Mouse (Mus musculus): ENCODE measurements around the gene Slc9a2.
"Not testable (repeated sequence)": the region's sequence is repeated elsewhere in the genome, so short reads cannot be mapped to it uniquely, and the experiment has no call there.

Gene Slc9a2

DNA sequence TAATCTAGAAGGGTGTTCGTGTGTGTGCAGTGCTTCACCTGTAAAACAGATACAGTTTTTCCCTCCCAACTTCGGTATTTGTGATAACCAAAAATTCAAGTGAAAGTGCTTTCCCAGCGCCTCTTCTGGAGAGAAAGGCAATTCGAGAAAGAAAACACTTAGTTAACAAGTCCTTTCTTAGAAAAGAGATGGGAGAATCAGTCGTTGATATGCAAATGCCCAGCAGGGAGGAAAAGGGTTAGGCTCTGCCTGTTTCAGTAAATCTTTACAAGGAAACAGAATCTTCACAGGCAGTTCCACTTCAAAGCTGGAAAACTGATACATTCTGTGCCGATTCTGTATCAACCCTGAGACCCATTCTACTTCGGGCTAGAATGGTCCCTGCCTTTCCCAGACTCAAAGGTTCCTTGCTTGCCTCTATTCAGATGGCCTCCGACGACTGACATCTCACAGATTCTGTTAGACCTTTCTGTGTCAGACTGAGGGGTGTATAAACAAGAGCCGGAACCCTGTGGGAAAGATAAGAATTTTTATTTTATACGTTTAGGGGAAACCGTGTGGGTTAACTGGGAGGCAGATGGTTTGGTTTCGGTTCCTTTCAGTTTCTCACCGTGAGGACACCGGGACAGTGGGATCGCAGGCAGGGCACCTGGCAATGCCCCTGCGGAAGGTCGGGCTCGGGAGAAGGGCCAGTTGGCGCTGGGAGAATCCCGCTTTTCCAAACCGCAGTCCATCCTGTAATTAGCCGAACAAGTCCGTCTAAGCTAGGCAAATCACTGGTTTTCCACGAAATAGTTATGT lies at the start of gene Slc9a2:
Slc9a2 (plus strand) TSS at position 508 of the 801 bp plus-strand sequence.
- DNase-seq (ENCODE audit: low read depth, low spot score) = no peak

DNA sequence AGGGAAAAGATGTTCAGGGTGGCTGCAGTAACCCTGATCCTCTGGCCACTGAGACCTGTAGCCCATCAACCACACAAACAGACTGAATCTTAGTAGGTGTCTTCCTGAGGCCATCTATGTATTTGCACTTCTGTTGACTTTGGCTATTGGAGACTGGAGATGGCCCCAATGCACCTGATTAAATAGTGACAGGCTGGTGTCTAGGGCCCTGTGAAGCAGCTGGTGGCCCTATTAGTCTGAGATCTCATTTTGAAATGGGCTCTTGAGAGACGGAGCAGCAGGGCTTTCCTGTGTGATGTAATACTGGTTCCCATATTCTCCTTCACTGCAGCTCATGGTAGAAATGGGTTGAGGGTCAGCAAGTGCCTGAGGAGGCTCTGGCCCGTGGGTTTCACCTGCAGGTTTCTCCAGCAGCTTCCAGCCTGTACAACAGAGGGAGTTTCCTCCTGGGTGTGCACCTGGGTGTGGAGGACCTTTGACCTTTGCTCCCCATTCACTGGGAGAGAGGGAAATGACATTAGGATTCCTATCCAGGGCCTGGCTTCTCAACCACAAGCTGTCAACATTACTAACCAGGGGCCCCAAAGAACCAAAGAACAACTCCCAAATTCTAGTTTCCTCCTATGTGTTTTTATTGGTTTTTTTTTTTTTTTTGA lies 47.8 kb upstream of the Slc9a2 start:
- DNase-seq (ENCODE audit: low read depth, low spot score) = no peak

DNA sequence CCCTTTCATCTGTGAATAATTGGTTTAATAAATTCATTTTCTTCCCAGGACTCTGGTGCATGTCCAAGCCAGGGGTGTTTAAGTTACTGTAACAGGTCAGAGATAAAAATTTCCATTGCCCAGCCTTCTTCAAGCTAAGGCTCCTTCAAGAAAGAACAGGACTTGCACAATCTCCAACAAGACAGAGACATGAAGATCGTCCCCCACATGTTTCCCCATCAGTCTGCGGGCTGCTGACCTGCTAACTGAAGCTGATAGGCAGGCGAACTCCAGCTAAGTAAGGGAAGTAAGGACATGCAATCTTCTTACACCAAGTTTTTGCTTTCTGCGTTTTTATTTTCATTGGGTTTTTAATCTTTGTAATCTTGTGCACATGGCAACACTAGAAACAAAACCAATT lies 45.8 kb upstream of the Slc9a2 start:
- no peak for DNase-seq (ENCODE audit: low read depth, low spot score)

DNA sequence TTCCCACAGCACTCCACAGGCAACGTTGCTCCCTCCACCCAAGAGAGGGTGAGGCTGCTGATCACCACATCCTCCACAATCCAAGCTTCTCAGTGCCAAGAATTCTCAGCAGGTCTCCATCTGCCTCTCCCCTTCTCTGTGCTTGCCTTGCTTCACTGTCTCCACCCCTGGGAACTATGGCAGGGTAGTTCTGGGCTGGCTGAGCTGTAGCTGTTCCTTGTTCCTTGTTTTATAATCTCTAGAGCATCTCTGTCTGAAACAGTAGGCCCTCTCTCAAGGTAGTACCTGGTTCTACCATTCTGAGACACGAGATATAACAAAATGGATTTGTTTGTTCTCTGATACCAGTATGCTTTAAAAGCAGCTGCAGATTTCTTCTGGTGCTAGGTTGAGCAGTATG lies 32.1 kb upstream of the Slc9a2 start:
- DNase-seq (ENCODE audit: low read depth, low spot score) = no peak

DNA sequence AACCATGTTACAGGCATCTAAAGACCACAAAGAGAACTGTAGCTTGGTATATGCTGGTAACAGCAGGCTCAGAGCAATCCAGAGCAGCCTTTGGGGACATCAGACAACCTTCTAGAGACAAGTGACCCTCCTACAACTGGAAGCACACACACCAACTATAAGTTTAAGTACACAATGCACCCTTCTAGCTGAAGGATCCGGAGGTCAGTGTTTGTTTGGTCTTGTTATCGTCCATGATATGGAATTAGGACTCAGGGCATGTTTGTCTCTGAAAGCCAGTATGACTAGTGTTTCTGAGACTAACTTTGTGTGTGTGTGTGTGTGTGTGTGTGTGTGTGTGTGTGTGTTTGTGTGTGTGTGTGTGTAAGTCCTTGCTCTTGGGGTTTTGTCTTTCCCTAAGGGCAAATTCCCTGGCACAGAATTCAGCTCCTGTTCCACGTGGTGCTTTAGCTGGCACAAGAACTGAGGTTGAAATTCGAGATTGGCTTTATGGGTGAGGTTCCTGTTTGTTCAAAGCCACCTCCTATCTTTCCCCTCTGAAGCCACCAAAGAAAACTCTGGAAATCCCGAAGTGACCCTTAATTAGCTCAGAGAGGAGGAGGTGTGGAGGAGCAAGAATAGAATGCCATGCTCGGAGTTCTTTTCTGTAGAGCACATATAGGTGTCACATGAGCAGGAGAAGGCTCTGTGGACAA lies 29.4 kb upstream of the Slc9a2 start:
- peak; percentile 45 for DNase-seq (ENCODE audit: low read depth, low spot score)

DNA sequence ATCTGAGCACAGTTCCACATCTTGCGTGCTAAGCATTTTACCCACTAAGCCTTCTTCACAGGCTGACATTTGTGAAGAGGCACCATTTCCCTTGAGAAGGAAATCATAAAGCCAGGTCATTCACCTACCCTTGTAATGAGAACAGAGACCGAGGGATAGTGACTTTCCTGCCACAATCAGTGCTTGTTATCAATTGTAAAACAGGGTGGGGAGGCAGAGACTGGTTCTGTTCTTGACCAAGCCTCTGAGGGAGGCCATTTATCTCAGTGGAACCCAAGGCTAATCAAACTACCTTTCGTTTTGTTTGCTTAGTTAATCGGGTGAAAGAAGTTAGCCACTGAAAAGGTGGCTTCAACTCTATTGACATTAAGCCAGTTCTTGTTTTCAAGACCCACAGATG lies 23.3 kb upstream of the Slc9a2 start:
- no peak for DNase-seq (ENCODE audit: low read depth, low spot score)

DNA sequence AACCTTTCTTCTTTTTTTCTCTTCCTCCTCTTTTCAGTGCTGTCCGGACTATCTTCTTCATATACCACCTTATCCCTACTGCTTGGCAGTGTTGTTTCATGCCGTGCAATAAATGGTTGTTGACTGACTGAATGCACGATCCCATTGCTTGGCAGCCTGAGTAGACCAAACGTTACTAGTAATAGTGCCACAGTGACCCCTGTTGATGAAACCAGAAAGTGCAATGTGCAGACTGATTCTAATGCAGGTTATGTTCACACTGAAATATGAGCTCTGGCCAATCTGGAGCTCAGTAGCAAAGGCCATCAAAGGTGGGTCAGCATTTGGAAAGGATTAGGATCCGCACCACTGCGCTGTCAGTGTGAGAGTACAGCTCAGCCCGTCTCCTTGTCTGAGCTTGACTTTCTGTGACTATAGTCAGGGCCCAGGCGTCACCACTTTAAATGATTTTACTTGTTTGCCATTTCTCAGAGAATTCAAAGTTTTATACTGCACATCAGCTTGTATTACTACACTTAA lies 22.3 kb upstream of the Slc9a2 start:
- peak; percentile 89 for DNase-seq (ENCODE audit: low read depth, low spot score)

DNA sequence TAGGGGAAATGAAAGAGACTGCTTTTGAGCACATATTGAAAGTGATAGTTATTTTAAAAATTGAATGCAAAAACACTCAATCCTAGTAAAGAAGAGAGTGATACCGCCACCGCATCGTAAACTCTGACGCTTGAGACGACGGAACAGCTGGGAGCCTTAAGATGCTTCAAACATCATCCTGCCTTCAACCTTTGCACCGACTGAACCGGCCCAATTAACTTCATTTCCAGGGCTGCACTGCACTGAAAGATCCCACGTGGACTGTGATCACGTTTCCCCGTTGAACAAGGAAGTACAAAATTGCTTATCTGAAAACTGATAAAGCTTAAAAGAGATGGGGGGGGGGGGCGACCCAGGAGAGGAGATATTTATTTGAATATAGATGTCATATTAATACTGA lies 21.4 kb upstream of the Slc9a2 start:
- no peak for DNase-seq (ENCODE audit: low read depth, low spot score)

DNA sequence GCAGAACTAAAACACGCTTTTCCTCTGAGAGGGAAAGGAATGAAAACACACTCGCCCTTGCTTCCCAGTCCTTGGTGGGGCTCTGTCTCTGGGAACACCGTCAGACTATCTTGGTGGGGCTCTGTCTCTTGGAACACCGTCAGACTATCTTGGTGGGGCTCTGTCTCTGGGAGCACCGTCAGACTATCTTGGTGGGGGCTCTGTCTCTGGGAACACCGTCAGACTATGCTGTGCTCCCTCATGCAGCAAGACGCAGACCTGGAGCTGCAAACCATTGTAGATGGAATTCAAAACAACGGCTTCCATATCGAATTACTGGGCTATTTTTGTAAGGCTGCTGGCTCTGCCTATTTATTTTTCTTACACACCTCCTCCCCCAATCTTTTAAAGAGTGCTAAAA lies 20.9 kb upstream of the Slc9a2 start:
- DNase-seq (ENCODE audit: low read depth, low spot score) = no peak

DNA sequence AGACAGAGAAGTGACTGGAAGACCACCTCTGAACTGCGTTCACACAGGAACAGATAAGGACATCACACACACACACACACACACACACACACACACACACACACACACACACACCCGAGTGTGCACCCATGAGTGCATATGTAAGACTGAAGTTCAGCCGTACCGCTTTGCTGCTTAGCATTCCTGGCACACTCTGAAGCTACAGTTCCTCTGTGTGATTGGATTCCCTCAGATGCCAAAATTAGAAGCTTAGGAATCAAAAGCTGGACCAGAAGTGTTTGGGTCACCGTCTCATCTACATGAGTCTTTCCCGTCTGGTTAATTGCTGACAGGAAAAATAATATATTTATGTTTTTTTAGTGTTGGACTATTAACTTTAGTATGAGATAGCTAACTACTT lies 19.5 kb upstream of the Slc9a2 start:
- DNase-seq (ENCODE audit: low read depth, low spot score) = no peak

DNA sequence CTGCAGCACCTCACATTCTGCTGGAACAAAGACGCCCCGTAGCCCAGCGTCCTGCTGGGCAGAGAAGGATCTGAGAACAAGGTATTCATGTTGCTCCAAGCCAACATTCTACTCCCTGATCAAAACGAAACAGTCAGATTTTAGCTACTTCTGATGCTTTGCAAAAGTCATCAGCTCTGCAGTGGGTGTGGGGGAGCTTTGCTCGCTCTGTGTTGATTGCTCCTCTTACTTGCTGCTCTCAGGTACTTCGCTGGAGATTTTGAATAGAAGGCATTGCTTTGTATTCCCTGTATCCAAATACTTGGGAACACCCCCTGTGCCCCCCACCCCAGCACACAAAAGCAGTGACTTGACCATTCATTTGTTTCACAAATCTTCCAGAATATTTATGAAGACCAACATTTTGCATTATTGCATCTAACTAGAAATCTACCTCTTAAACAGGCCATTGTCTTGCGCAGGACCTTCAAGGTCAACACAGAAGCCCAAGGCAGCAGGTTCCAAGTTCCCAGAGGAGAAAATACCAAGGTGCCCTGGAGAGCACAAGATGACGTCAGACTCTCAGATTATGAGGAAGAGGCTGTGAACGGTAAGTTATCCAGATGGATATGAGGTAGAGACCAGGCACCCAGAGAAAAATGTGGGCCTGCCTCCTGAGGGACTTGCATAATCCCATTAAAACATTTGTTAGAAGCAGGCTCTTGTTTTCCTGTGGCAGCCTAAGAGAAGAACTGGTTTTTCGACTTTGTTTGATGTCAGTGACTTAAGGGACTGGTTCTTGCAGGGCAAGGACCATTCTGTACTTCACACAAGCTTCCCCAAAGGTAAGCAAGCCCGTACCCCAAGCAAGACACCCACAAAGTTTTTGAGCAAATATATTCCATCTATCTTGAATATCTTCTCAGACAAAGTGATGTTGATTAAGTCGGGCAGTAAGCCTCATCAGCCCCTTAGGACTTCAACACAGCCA lies 14.7 kb upstream of the Slc9a2 start:
- DNase-seq (ENCODE audit: low read depth, low spot score) = no peak

DNA sequence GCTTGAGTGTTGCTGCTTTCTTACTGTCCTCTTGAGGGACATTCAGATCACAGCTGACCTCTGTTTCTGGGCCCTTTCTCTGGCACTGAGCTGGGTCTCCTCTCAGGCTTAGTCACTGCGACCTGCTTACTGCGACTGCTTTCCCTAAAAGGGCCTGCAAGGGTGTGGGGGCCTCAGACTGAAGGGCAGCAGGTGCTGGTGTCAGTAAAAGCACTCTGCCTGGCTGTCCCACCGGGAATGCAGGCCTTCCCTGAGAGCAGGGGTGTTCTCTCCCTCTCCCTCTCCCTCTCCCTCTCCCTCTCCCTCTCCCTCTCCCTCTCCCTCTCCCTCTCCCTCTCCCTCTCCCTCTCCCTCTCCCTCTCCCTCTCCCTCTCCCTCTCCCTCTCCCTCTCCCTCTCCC lies 12.9 kb upstream of the Slc9a2 start:
- not testable (repeated sequence) for DNase-seq (ENCODE audit: low read depth, low spot score)

DNA sequence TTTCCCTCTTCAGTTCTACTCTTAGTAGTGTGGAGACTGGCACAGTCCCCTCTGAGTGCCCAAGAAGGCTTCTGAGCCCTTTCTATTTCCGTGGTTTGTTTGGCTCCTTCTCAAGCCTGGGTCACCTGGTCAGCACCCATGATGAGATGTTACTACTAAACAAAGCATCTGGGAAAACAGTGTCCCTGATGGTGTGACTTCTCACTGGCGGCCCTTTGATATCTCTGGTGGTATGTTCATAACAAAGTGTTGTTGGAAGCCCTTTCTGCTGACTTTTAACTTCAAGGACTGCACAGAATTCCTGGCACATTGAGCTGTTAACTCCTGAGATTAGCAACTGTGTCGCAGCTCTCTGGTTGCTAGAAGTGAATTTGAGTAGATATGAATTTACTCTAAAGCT lies 10.3 kb upstream of the Slc9a2 start:
- no peak for DNase-seq (ENCODE audit: low read depth, low spot score)

DNA sequence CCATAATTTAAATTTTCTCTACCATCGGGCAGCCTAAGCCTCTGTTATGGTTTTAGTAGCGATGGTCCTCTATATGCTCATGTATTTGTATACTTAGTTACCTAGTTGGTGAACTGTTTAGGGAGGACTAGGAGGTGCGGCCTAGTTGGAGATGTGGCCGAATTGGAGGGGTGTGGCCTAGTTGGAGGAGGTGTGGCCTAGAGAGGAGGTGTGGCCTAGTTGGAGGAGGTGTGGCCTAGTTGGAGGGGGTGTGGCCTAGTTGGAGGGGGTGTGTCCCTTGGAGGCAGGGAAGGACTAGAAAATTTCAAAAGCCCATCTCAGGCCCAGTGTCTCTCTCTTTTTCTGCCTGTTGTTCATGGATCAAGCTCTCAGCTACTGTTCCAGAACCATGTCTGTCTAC lies 8.9 kb upstream of the Slc9a2 start:
- DNase-seq (ENCODE audit: low read depth, low spot score) = no peak

DNA sequence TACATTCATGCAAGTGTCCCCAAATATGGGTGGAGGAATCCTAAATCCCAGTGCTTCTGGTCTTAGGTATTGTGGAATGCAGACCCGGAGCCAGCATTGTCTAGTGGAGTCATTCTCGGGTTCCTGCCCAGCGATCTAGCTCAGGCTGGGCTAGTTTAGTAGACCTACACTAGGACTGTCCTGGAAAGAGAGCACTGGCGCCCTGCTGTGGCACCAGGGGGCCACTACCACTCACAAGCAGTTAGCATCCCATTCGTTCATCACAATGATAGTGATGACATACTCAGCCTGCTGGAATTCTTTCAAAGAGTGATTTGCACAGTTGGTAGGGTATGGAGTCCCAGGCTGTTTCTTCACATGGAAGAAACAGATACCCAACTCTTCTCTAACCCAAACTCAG lies 3.1 kb upstream of the Slc9a2 start:
- peak; percentile 4 for DNase-seq (ENCODE audit: low read depth, low spot score)

DNA sequence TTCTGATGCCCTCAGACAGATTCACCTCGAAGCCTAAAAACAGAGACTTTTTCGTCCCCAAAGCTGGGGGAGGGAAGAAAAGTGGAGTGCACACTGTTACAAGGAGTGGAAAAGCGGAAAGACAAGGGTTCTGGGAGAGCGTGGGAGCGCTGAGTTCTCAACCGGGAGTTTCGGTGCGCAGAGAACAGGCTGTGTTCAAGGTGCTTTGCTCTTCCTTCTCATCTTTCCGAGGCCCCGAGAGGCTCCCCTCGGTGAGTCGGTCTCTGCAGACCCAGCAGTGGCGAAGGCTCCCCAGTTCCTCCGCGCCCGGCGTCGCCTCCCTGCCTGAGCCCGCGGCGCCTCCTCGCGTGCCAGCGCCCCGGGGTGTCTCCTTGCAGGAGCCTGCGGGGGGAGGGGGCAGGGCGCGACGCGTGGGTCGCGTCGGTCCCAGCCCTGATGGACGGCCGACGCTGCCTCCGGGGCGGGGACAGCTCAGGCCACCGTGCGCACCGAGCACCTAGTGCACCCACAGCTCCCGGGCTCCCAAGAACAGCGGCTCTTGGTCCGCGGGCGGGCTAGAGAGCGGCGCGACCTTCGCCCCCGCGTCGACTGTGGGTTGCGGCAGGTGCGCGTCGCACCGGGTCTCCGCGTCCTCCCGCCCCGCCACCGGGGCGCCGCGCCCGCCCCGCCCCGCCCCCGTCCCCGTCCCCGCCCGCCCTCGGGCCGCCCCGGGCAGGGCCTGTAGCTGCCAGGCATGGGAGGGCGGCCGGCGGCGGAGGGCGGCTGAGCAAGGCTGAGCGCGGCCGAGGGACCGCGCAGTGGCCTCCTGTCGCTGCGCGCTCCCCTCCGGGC lies 709 bp downstream of the Slc9a2 start:
- no peak for DNase-seq (ENCODE audit: low read depth, low spot score)

DNA sequence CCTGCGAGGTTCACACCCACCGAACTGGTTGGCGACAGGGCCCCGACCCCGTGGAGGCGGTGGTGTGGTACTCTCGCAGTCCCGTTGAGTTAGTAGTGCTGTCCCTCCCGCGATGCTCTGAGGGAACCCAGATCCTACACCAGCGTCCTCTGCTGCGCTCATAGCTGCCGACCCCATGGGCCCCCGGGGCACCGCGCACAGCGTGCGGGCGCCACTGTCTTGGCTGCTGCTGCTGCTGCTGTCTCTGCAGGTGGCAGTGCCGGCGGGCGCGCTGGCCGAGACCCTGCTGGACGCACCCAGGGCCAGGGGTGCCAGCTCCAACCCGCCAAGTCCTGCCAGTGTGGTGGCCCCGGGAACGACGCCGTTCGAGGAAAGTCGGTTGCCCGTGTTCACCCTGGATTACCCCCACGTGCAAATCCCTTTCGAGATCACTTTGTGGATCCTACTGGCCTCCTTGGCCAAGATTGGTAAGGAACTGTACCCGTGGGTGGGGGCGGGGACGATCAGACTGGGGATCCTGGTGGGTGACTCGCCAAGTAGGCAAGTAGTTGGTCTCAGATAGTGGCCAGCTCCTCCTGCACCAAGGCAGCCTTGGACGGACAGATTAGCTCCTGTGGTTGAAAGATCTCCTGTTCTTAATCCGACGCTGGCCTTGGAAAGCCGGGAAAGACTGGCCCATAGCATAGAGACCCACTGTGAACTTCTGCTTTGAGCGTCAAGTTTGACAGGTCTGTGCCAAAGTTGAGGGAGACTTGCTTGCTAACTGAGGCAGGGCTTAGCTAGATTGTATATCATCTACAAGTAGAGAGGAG lies 1.5 kb downstream of the Slc9a2 start:
- DNase-seq (ENCODE audit: low read depth, low spot score) = no peak

DNA sequence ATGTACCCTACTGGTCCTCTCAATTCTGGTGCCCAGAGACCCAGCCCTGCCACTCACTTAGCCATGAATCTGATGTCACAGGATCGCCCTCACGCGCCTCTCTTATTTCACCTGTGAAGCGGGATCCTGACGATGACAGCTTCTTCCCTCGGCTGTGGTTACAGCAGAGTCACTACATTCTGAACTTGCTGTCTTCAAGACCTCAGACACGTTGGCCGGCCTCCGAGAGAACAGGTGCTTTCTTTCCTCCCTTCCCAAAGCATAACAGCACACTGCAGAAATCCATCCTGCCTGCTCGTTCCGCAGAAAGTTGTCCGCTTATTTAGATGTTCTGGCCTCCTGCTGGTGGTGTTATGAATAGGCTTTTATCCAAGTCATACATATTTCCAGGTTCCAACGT lies 13.9 kb downstream of the Slc9a2 start:
- DNase-seq (ENCODE audit: low read depth, low spot score) = no peak

DNA sequence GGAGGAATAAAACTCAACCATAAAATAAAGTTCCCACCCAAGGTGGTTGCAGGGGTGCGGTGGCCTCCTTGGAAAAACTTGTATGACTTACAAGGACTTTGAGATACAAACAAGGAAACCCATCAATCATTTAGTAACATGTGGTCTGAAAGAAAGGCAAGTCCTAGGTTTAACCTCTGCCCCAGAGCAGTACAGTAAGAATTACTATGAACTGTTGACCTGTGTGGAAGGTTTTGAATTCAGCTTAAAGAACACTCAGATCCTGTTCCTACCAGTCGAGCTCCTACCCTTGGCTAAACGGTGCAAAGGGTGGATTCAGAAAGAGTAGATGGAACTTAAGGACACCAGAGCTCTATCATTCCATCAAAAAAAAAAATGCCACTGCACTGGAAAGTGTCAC lies 16.1 kb downstream of the Slc9a2 start:
- no peak for DNase-seq (ENCODE audit: low read depth, low spot score)

DNA sequence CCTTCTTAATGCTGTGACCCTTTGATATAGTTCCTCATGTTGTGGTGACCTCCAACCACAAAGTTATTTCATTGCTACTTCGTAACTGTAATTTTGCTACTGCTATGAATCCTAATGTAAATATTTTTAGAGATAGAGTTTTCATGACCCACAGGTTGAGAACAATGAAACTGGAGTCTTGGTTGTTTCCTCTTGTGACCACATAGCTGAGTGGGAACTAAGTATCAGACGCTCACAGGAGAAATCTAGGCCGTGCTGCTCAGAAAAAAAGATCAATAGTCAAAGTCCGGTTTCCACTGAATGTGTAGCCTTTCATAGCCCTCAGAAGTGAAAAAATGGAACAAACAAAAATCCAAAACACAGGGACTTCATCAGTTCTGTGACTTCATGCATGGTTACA lies 24.7 kb downstream of the Slc9a2 start:
- no peak for DNase-seq (ENCODE audit: low read depth, low spot score)

Measured in 3T3-L1 (cell line).